Mouse (Mus musculus) cerebral cortex, adult 2 months (tissue): ENCODE measurements around the gene Zscan20.

ENCODE experiments used
- WGBS: fragments of 180-500 bp; shearing (Covaris S2); methylation state at CpG from one replicate; pipeline ENCODE4 v1.1.7; 2018; 5-methylcytosine and 5-hydroxymethylcytosine counted together

Zscan20 gene

DNA sequence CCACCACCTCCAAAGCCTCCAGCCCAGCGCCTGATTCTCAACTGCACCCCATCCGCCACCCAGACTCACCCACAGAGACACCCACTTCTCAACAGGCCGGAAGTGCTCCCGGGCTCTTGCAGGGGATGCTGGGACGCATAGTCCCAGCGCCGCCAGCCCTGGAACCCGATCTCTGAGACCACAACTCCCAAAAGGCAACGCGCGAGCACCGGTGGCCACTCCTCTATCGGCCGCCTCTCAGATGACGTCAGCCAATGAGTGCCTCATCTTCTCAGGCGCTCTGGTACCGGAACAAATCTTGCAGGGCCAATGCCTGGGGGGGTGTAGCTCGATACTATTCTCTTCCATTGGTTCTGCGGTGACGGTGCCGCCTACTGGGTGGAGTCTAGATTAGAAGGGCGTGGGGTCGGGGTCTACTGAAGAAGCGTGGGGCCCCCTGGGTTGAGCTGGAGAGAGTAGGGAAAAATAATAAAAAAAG, at the start of gene Zscan20:
Zscan20 (minus strand) TSS at position 174 of the 478 bp plus-strand sequence.
- WGBS = under 1% methylated on average over 24 of the region's 24 CpGs

DNA sequence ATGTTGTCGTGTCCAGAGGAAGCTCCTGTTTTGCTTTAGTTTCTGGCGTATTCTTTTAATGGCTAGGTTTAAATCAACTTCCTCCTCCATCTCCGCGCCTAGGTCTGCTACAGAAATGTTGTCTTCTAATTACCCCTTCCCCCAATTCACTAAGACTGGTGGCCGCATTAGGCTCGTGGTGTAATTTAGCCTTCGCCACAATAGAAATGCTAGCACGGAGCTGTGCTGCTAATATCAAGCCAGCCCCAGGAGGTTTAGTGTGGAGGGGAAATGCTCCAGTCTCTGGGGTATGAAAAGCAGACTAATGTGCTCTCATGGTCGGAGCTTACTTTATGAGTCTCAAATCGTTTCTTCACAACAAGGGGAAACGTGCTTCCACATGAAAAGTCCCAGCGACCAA, 45.5 kb upstream of the Zscan20 start:
- WGBS = 6% methylated on average over 12 of the region's 12 CpGs

DNA sequence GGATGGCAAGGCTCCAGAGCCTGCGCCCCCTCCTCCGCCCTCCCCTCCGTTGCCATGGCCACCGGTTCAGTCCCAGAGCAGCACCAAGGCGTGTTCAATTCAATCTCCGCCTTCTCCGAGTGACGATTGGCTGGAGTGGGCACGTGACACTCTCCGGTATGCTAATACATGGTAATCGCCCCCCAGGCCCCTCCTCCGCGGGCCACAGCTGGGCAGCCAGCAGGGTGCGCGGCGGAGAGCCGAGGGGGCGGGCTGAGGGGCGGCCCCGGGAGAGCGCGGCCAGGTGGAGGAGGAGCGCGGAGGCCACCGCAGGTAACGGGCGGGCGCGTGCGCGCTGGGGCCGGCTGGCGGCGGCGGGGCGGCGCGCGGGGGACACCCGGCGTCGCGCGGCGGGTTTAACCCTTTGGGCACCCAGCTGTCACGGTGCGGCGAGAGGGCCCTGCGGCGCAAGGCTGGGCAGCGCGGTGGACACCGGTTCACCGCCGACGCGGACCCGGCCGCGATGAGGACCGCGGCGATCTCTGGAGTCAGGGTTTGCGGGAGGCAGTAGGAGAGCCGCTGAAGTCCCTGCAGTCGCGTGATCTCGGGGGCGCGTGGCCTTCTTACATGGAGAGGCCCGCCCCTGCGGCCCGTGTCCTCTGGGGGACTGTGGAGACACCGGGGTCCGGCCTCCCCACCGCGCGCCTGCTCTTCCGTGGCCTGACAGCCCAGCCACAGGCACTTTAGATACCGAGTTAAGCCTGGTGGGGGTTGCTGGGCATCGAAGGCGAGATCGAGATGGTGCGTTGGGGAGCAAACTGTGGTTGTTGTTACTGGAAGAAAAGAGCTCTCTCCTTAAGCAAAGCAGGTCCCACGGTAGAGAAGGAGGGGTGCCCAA, 44.8 kb upstream of the Zscan20 start, which contains the start of gene Phc2:
Phc2 (plus strand) TSS at position 198 of the 877 bp plus-strand sequence.
- under 1% methylated on average over 85 of the region's 85 CpGs for WGBS

DNA sequence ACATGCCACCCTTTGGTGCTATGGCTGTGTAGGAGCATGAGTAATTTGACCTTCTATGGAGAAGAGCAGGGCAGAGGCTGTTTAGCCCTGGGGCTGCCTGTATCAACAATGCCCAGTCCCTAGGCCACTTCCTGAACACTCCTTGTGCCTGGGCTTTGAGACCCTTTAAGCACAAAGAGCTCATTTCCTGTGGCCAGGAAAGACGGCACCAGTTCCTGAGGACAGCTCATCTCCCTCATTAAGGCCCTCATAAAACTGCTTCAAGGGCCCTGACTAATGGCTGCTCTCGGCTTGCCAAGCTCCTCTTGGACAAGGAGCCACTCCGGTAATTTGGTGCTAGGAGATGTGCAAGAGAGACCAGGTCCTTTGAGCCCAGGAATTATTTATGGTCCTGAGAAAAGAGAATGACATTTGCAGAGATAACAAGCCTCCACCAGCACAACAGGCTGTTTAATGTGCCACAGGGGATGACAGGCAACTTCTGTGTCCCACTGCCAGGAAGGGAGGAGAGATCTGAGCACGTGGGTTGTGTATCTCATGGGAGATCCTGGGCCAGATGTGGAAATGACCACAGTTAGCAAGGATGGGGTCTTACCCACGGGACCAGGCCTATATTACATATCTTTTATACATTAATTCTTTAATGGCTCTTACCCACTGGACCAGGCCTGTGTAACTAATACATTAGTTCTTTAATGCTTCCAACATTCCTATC, 42.8 kb upstream of the Zscan20 start:
- 58% methylated on average over 5 of the region's 5 CpGs for WGBS

DNA sequence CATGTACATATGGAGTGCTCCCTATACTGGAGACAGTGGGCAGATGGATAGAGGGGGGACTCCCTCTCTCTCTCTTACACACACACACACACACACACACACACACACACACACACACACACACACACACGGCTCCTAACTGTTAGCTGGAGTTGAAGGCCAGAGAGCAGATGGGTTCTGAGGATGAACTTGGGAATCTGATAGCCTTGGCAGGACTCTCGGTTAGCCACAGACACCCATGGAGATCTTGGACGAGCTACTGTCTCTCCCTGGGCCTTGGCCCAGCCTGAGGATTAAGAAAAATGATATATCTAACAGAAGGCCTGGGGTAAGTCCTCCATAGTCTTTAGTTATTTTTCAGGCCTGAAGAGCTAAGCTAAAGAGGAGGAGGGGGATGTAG, 41.6 kb upstream of the Zscan20 start:
- WGBS = 85% methylated on average over 3 of the region's 3 CpGs

DNA sequence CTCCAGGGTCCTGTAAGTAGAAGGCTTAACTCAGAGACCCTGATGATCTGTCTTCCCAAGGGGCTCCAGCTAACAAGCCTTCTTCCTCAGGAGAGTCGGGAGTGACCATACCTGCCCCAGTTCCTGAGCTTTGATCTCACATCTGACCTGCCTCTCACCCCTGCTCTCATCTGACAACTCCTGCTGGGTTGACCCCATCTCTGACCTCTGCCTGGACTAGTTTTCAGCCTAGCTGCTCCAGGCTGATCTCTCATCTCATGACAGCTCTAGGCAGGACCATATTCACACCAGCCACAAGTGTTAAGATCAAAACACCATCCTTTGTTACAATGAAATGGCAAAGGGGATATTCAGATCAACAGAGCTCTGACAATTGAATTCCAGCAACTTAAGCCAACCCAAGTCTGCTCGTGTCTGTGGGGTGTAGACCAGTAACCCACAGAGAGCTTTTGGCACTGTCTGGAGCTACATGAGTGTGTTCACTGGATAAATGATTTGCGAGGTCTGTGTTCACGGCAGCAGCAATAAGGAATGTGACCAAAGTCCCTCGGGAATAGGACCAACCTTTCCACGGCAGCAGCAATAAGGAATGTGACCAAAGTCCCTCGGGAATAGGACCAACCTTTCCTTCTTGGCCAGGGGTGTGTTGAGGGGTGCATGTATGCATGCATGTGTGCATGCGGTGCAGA, 38.8 kb upstream of the Zscan20 start:
- WGBS = 81% methylated on average over 8 of the region's 8 CpGs

DNA sequence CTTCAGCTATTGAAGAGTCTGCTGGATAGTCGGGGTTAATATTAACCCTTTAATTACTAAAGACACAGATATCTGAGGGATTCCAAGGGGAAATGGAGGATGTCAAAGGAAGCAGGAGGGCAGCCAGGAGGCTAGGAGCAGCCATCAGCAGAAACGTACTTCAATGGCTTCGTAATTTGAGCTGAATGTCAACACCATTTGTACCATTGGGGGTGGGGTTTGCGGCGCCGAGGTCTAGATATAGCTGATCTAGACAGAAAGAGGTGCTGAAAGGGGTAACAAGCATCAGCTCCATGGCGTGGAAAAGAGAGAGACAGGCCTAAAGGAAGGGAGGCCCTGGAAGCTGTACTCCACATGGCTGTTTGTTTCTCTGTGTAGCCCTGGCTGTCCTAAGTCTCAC, 36.9 kb upstream of the Zscan20 start:
- WGBS = 63% methylated on average over 7 of the region's 7 CpGs

DNA sequence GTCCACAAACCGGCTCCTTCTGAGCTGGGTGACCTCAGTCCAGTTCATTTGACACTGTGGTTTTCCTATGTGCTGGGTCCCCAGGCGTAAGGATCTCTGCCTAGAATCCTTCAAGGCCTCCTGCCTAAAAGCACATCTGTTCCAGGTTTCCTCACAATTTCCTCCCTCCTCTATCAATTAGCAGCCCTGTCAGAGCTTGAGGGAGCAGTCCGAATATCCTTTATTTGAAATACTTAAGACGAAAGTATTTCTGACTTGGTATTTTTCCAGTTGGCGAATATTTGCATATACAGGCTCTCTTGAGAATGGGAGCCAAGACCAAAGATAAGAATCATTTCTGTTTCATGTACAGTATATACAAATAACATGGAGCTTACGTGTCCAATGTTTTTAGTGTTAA, 36.0 kb upstream of the Zscan20 start:
- WGBS = 78% methylated on average over 6 of the region's 6 CpGs

DNA sequence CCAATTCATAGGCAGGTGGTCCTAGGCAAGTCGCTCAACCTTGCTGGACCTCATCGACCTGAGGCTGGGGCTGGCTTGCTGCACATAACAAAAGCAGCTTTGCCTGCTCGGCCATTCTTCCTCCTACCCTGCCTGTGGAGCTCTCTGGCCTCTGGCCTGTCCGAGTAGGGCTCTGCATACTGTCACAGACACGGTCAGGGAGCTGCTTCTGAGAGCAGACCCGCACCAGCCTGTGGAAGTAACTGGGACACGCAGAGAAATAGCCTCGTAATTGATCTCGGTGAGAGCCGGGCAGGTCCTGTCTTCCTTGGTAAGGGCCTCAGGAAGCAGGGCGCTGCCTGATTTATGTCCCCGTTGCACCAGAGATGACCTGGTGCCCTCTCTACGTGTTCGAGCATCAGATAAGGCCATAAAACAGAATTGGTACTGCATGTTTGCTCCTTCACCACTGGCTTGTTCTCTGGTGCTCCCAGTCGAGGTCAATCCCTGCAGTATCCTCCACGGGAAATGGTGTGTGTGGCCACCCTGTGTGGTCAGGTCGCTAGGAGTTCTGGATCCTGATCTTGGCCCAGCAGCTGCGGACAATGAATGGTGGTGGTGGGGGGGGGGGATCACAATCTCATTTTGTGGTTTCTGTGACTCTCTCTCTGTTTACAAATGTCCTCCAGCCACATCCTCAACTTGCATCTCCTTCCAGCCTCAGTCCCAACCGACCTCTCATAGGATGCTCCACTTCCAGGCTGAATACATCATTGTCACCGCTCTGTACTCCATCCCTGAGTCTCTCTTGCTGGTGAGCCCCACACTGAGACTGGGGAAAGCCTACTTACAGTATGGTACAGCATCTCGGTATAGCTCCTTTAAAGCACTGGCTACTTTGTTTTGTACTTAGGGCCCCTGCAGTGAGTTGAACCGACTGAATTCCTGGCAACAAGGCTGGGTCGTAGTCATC, 32.1 kb upstream of the Zscan20 start:
- WGBS = 79% methylated on average over 23 of the region's 23 CpGs

DNA sequence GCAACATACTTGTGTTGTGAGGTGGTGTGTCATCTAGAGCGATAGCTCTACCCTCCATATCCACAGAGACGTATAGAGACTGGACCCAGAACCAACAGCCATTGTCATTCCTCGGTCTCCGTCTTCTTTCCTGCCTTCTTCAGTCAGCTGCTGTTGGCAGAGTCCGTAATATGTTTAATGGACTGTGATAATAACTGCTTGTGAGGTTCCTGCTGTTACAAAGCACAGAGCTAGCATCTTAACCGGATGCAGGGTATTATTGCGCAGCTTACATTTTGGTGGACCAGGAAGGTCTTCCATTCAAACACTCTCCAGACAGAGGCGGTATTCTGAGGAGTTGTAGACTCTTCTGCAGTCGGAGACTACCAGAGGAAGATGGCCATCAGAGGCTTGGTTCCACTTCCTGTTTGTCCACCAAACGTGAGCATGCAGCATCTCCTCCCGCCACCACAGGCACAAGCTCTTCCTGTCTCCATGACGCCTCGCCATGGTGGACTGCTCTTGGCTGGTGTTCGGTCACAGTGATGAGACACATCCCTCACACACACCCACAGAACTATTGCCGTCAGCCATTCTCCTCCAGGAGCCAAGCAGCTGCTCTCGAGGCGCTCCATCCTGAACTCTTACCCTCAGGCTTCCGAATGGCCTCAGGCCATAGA, 28.5 kb upstream of the Zscan20 start:
- 76% methylated on average over 18 of the region's 18 CpGs for WGBS

DNA sequence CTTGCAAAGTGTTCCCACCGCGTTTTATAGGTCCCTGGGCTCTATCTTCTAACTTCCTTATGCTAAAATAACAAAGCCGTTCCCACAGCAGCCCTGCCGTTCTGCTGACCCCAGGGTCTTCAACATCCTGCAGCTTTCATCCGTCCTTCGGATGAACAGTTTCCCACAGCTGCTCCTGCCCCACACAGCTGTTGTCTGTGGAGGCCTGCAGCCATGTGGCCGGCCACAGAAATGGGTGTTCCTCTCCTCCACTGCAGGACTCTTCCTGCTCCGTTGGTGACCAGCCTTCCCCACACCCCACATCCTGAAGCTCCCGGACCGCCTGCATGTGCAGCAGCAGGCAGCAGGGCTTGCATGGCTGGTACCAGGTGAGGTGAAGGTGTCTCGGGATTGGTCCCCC, 27.4 kb upstream of the Zscan20 start:
- WGBS = 72% methylated on average over 11 of the region's 11 CpGs

DNA sequence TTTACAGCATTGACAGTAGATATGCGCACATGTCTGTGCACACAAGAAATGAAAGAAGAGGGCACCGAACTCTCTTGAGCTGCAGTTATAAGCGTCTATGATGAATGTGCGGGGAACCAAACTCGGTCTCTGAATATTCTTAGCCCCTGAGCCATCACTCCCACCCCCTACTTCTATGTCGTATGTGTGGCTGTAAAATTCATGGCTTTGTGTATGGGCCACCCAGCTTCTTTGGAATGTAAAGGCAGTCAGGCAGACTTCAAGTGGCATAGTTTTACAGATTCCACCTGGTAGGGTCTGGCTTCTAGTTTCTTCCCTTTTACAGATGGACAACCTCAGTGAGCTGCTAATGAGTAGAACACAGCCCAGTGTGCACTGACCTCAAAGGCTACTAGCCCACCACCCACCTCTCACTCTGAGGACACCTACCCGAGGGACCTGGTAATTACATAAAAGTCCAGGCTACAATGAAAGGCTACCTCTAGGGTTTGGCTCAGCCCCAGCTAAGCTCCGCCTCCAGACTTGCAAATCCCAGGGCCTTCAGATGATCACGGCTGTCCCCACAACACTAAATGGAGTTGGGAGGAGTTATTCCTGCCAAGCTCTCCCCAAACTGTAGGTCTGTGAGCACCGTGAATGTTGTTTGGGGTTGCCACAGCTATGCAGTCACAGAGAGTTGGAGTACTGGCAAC, 26.1 kb upstream of the Zscan20 start:
- WGBS = 59% methylated on average over 10 of the region's 10 CpGs

DNA sequence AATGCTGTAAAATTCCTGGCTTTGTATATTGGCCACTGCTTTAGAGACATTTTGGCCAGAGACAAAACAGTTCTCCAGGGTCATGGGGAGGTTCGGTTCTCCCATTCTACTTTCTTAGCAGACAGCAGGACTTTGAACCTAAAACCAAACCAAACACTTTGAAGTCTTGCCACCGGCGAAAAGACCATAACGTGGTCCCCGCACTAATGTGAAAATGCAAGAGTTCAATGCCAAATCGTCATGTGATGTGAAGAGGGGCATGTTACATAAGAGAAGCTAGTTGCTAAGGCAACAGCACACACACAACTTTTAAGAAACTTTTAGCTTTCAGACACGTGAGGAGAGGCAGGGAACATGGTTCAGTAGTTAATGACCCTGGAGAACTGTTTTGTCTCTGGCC, 25.6 kb upstream of the Zscan20 start:
- 36% methylated on average over 7 of the region's 7 CpGs for WGBS

DNA sequence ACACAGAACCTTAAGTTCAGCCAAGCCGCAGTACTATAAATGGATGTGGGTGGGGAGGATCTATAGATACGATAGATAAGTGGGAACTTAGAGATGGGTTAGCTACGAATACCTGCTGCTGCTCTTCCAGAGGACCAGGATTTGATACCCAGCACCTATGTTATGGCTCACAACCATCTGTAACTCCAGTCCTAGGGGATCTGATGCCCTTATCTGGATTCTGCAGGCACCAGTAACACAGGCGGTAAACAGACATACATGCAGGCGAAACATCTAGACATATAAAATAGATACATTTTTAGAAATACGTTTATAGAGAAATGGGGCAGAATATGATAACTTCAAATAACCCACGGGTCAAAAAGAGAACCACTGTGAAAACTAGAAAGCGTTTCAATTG, 11.2 kb upstream of the Zscan20 start:
- WGBS = 90% methylated on average over 8 of the region's 8 CpGs

DNA sequence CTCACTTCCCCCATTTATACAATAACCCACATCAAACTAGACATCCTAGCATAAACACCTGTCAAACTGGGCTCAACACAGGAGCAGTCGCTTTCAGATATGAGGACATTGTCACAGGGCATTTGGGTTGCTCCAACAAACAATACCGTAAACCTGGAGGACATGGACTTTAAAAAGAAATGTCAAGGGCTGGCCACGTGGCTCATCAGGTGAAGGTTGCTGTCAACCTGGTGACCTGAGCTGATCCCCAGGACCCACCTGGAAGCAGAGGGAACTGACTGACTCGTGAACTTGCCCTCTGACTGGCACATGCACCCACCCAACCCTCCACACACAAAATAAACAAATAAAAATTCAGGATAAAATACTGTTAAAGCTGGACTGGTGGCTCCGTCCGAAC, 10.7 kb upstream of the Zscan20 start:
- 95% methylated on average over 6 of the region's 6 CpGs for WGBS

DNA sequence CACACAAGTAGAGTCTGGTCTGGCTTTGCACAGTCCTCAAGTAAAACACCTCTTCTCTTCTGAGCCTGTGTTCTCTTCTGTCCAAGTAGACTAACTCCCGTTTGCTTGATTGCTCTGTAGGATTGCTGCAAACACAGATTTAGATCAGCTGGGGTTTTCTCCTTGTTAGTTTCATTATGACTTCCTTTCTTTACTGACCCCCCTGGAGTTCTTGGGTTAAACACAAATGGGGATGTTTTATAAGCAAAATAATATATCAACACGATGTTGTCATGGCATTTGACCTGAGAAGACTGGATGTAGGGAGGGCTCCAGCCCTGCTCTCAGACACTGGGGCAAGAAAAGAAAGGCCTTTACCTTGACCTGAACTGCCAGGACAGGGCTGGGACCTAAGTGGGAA, 9.1 kb upstream of the Zscan20 start:
- 57% methylated on average over 2 of the region's 2 CpGs for WGBS

DNA sequence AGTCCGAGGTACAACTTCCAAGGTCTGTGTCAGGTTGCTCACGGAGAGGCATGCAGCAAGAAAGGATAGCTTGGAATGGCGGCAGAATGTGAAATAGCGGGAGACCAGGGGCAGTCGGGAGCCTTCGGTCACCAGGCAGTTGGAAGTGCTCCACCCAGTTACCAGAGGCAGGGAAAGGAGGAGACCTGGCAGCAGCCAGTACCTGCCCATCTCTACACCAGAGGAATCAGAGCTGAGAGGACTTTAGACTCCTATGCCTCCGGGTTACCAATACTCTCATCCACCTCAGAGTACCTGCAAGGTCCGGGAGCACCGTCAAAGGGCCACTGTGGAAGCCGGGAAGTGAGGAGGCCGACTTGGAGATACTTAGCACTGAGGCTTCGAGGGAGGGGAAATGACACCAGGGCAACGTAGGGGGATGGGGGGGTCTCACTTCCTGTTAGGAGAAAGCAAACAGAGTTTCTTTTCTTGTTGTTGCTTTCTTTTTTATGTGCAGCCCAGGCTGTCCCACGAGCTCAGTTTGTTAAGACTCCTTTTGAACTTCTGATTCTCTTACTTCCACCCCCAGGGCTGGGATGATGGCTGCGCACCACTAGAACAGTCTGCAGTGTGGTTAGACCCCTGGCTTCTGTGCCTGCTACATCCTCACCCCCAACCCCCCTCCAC, 8.5 kb upstream of the Zscan20 start, which contains the start of gene Tlr12:
Tlr12 (minus strand) TSS at position 374 of the 666 bp plus-strand sequence.
- 68% methylated on average over 15 of the region's 15 CpGs for WGBS

DNA sequence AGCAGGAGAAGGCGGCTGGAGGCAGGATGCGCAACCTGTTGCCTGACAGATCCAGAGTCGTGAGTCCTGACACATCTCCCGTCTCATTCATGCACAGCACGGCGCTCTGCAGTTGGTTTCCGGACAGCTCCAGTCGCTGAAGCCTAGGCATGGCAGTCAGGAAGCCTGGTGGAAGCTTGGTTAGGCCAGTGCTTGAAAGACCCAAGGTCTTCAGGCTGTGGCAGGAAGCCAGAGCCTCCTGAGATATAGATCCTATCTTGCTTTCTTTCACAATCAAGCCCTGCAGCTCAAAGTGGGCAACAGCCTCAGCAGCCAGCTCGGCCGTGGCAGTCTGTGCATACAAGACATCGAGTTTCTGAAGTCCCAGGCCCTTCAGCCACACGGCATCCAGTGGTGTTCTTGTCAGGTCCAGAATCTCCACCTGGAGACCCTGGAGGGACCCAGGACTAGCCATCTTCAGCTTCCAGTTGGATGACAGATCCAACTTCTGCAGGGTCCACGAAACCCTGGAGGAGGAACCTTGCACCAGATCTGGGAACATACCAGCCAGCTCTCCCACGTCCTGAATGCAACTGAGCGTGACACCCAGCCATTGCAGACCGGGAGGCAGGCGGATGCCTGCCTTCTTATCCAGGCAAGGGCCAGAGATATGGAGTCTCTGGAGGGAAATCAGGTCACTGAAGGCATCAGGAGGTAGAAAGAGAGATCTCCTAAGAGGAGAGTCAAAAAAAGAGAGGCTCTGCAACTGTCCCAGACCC, 7.6 kb upstream of the Zscan20 start:
- WGBS = 67% methylated on average over 17 of the region's 17 CpGs

DNA sequence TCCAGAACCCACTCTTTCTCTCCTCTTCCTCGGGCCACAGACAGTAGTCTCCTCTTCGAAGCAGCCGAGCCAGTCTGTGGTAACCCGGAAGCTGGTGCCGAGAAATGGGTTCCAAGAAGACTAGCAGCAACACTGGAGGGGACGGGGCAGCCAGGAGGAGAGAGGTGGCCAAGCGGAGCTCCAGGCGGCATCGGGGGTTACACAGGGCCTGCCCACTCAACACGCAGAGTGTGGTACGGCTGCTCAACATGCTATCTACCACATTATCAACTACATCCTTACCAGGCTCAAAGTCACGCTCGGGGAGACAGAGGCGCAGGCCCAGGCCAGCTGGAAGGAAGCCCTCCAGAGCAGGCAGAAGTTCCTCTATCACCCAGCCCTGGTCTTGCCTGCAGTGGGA, 5.9 kb upstream of the Zscan20 start:
- WGBS = 77% methylated on average over 14 of the region's 14 CpGs
